17 mouse cellular contexts compared by ENCODE assay signal in genomic region chr17:35692368-35692767, GRCm38 (mm10).
"Had no signal": no experiment of that assay in that cellular context is flagged by ENCODE, and none has a peak within 500 bp of the region (broad histone marks: within the 10 kb centered on the region; RNA-seq: fewer than 3 reads in every experiment).

No protein-coding gene starts in this region.

- ATAC-seq: midbrain, embryonic 15.5 days had no signal

- DNase-seq: lung, adult 18-20 months; lung, embryonic 14.5 days; lung, postnatal 10 days; lung, postnatal 4 days; retina, postnatal 1 day; right cerebral cortex, adult 18-20 months; right cerebral cortex, postnatal 25 days; right cerebral cortex, postnatal 4 days; spleen, adult 18-20 months; thymus, adult 18-20 months; thymus, postnatal 14 days; thymus, postnatal 36 days had no signal

- H3K27ac ChIP-seq: midbrain, embryonic 15.5 days; neural tube, embryonic 13.5 days; neural tube, embryonic 15.5 days had no signal

- H3K4me3 ChIP-seq: midbrain, embryonic 13.5 days; midbrain, embryonic 15.5 days; myocyte; neural tube, embryonic 13.5 days; neural tube, embryonic 15.5 days had no signal
